Mouse (Mus musculus) monocyte, adult 2 months (primary cell): ENCODE data around the gene Usp29.
"Not testable (repeated sequence)": the region's sequence is repeated elsewhere in the genome, so short reads cannot be mapped to it uniquely, and the experiment has no call there.

Source experiments
- DNase-seq, 2 experiments: peaks; one replicate each; pipeline ENCODE4 v3.0.0; 2022; ENCODE audit warnings: low spot score in 2 of 2, low read depth in 1 of 2

Gene Usp29

GRCm38 (mm10) chr7:6868831-6869230, 138.5 kb downstream of the Usp29 start:
- no peak for DNase-seq

- no peak for DNase-seq
Measured at GRCm38 (mm10) chr7:6869556-6869955, 139.2 kb downstream of the Usp29 start.

GRCm38 (mm10) chr7:6874448-6874847, 144.1 kb downstream of the Usp29 start:
- DNase-seq = no peak

GRCm38 (mm10) chr7:6878202-6878601, 147.8 kb downstream of the Usp29 start:
- DNase-seq = no peak

GRCm38 (mm10) chr7:6878849-6879248, 148.5 kb downstream of the Usp29 start:
- DNase-seq = not testable (repeated sequence)

GRCm38 (mm10) chr7:6879512-6880164, 149.3 kb downstream of the Usp29 start:
- DNase-seq = no peak

- not testable (repeated sequence) for DNase-seq
Measured at GRCm38 (mm10) chr7:6880918-6881317, 150.5 kb downstream of the Usp29 start.

GRCm38 (mm10) chr7:6881473-6882046, 151.2 kb downstream of the Usp29 start:
- no peak for DNase-seq

- DNase-seq = no peak
Measured at GRCm38 (mm10) chr7:6883376-6884147, 153.2 kb downstream of the Usp29 start.

GRCm38 (mm10) chr7:6885416-6885815, 155.0 kb downstream of the Usp29 start:
- no peak for DNase-seq

GRCm38 (mm10) chr7:6886896-6887295, 156.5 kb downstream of the Usp29 start:
- no peak for DNase-seq

- DNase-seq = no peak
Measured at GRCm38 (mm10) chr7:6889871-6890270, 159.5 kb downstream of the Usp29 start.

- no peak for DNase-seq
Measured at GRCm38 (mm10) chr7:6891206-6891605, 160.8 kb downstream of the Usp29 start.

GRCm38 (mm10) chr7:6897021-6897420, 166.6 kb downstream of the Usp29 start:
- not testable (repeated sequence) for DNase-seq

- DNase-seq = no peak
Measured at GRCm38 (mm10) chr7:6900672-6901071, 170.3 kb downstream of the Usp29 start.

GRCm38 (mm10) chr7:6903489-6903888, 173.1 kb downstream of the Usp29 start:
- no peak for DNase-seq

- DNase-seq = no peak
Measured at GRCm38 (mm10) chr7:6910527-6910926, 180.1 kb downstream of the Usp29 start.

GRCm38 (mm10) chr7:6911731-6912130, 181.4 kb downstream of the Usp29 start:
- DNase-seq = no peak

GRCm38 (mm10) chr7:6913439-6914380, 183.3 kb downstream of the Usp29 start:
- no peak for DNase-seq

GRCm38 (mm10) chr7:6917126-6917525, 186.7 kb downstream of the Usp29 start:
- DNase-seq = no peak

GRCm38 (mm10) chr7:6918267-6918666, 187.9 kb downstream of the Usp29 start:
- no peak for DNase-seq
